Mouse (Mus musculus) stomach, embryonic 14.5 days (tissue): ENCODE data around the gene Ralgps2. TPM values are rescaled to one million over a fixed set of nuclear protein-coding genes. Genes with fewer than 3 reads are reported as not detected.
A peak's percentile ranks its signal among the peaks of the same experiment; 100 is the strongest.

Experiments used
- ATAC-seq: fragments of 200-750 bp; cut with Nextera tagmentation; 2 replicates; pipeline ENCODE4 v1.8.0; 2017; ENCODE audit warnings: low read depth, moderate TSS enrichment; ENCODE audit not compliant: insufficient number of reproducible peaks, insufficient read depth, low FRiP score
- H3K27ac ChIP-seq: fragments of 300-500 bp; sonication (generic); 2 replicates; pipeline ENCODE4 v1.5.1; 2014; ENCODE audit warnings: mild to moderate bottlenecking, low read length, moderate library complexity, mixed read lengths
- H3K27me3 ChIP-seq: fragments of 300-500 bp; sonication (generic); 2 replicates; pipeline ENCODE4 v1.6.1; 2014; ENCODE audit warnings: low read length, control low read depth, mixed read lengths; ENCODE audit not compliant: control insufficient read depth, insufficient read depth
- H3K36me3 ChIP-seq: fragments of 300-500 bp; sonication (generic); 2 replicates; pipeline ENCODE4 v1.6.1; 2014; ENCODE audit warnings: mild to moderate bottlenecking, control low read depth, low read length, moderate library complexity, mixed read lengths; ENCODE audit not compliant: control insufficient read depth, insufficient read depth
- H3K4me1 ChIP-seq: fragments of 300-500 bp; sonication (generic); 2 replicates; pipeline ENCODE4 v1.6.1; 2014; ENCODE audit warnings: low read length, control low read depth, mixed read lengths; ENCODE audit not compliant: control insufficient read depth, insufficient read depth
- H3K4me2 ChIP-seq: fragments of 300-500 bp; sonication (generic); replicated peaks from 2 replicates; pipeline ENCODE4 v1.6.1; 2014; ENCODE audit warnings: low read depth, low read length, control low read depth
- H3K4me3 ChIP-seq: fragments of 300-500 bp; sonication (generic); 2 replicates; pipeline ENCODE4 v1.5.1; 2014; ENCODE audit warnings: low read depth, low read length, control low read depth
- H3K9ac ChIP-seq: fragments of 300-500 bp; sonication (generic); replicated peaks from 2 replicates; pipeline ENCODE4 v1.6.1; 2014; ENCODE audit warnings: low read depth, mild to moderate bottlenecking, control low read depth, low read length, moderate library complexity, mixed read lengths
- H3K9me3 ChIP-seq: fragments of 300-500 bp; sonication (generic); 2 replicates; pipeline ENCODE4 v1.6.1; 2016; ENCODE audit warnings: low read depth, low read length, control low read depth; ENCODE audit not compliant: control insufficient read depth
- WGBS: fragments of 180-500 bp; shearing (Covaris S2); extraction: QIAGEN DNeasy Blood & Tissue Kit; methylation state at CpG from one replicate; pipeline ENCODE4 v1.1.7; 2014; 5-methylcytosine and 5-hydroxymethylcytosine counted together
- polyA plus RNA-seq: library from polyadenylated mRNA; unstranded; fragments of >200 nt; fragmentation: Nextera tagmentation; extraction: Ambion mirVana; gene quantifications from 2 replicates; pipeline ENCODE4 v1.2.1, GENCODE M21; 2014

Gene Ralgps2
- polyA plus RNA-seq, 1 experiment from 2014 or later: 55.1 TPM

GRCm38 (mm10) chr1:156961481-156962265 lies 22.2 kb upstream of the Ralgps2 start:
- Histone ChIP-seq H3K9ac (no peak overlapping the region), H3K27ac (no peak overlapping the region), H3K4me3 (no peak overlapping the region), H3K27me3 (no peaks in the 10 kb centered on the region), H3K4me1 (no peaks in the 10 kb centered on the region), H3K9me3 (no peaks in the 10 kb centered on the region), H3K36me3 (no peaks in the 10 kb centered on the region), H3K4me2 (no peak overlapping the region)
- no peak for ATAC-seq
- 38% methylated on average over 8 of the region's 8 CpGs for WGBS

- Histone ChIP-seq H3K36me3 (no peaks in the 10 kb centered on the region), H3K9ac (no peak overlapping the region), H3K4me1 (no peaks in the 10 kb centered on the region), H3K4me2 (no peak overlapping the region), H3K9me3 (no peaks in the 10 kb centered on the region), H3K27me3 (no peaks in the 10 kb centered on the region), H3K4me3 (no peak overlapping the region), H3K27ac (no peak overlapping the region)
- ATAC-seq: no peak
- WGBS: 55% methylated on average over 5 of the region's 5 CpGs
Measured at GRCm38 (mm10) chr1:156959004-156959403, 19.6 kb upstream of the Ralgps2 start.

GRCm38 (mm10) chr1:156957360-156957759 lies 17.9 kb upstream of the Ralgps2 start:
- Histone ChIP-seq H3K4me3 (no peak overlapping the region), H3K4me1 (0 out of 2 replicates have a peak, but pooled peaks cover 2% of the 10 kb centered on the region), H3K9ac (no peak overlapping the region), H3K27me3 (no peaks in the 10 kb centered on the region), H3K27ac (no peak overlapping the region), H3K36me3 (no peaks in the 10 kb centered on the region), H3K9me3 (no peaks in the 10 kb centered on the region), H3K4me2 (no peak overlapping the region)
- no peak for ATAC-seq
- 80% methylated on average over 3 of the region's 3 CpGs for WGBS

GRCm38 (mm10) chr1:156955926-156956760 lies 16.7 kb upstream of the Ralgps2 start:
- Histone ChIP-seq H3K36me3 (no peaks in the 10 kb centered on the region), H3K9me3 (no peaks in the 10 kb centered on the region), H3K4me2 (no peak overlapping the region), H3K27ac (no peak overlapping the region), H3K4me1 (0 out of 2 replicates have a peak, but pooled peaks cover 4% of the 10 kb centered on the region), H3K9ac (no peak overlapping the region), H3K4me3 (no peak overlapping the region), H3K27me3 (no peaks in the 10 kb centered on the region)
- no peak for ATAC-seq
- 50% methylated on average over 17 of the region's 17 CpGs for WGBS

GRCm38 (mm10) chr1:156954216-156954615 lies 14.8 kb upstream of the Ralgps2 start:
- H3K27me3 ChIP-seq: no peaks in the 10 kb centered on the region
- no peak overlapping the region for H3K27ac ChIP-seq
- no peak overlapping the region for H3K4me2 ChIP-seq
- 0 out of 2 replicates have a peak, but pooled peaks cover 4% of the 10 kb centered on the region for H3K4me1 ChIP-seq
- no peak overlapping the region for H3K9ac ChIP-seq
- H3K9me3 ChIP-seq: no peaks in the 10 kb centered on the region
- no peak overlapping the region for H3K4me3 ChIP-seq
- WGBS: 94% methylated on average over 12 of the region's 12 CpGs
- ATAC-seq: no peak
- H3K36me3 ChIP-seq: no peaks in the 10 kb centered on the region

GRCm38 (mm10) chr1:156950354-156950753 lies 10.9 kb upstream of the Ralgps2 start:
- Histone ChIP-seq H3K27ac (no peak overlapping the region), H3K36me3 (no peaks in the 10 kb centered on the region), H3K27me3 (no peaks in the 10 kb centered on the region), H3K4me3 (no peak overlapping the region), H3K9ac (no peak overlapping the region), H3K9me3 (no peaks in the 10 kb centered on the region), H3K4me1 (0 out of 2 replicates have a peak, but pooled peaks cover 4% of the 10 kb centered on the region), H3K4me2 (no peak overlapping the region)
- WGBS: 32% methylated on average over 5 of the region's 5 CpGs
- ATAC-seq: no peak

- ATAC-seq: no peak
- Histone ChIP-seq H3K27me3 (no peaks in the 10 kb centered on the region), H3K27ac (no peak overlapping the region), H3K4me2 (peak overlapping the region; percentile 84; the same call in 1 of the 2 replicates), H3K9ac (no peak overlapping the region), H3K9me3 (no peaks in the 10 kb centered on the region), H3K36me3 (no peaks in the 10 kb centered on the region), H3K4me3 (no peak overlapping the region), H3K4me1 (0 out of 2 replicates have a peak, but pooled peaks cover 2% of the 10 kb centered on the region)
- WGBS: 33% methylated on average over 7 of the region's 7 CpGs
Measured at GRCm38 (mm10) chr1:156940584-156940983, 1.2 kb upstream of the Ralgps2 start.

- Histone ChIP-seq H3K27me3 (no peaks in the 10 kb centered on the region), H3K27ac (no peak overlapping the region), H3K4me2 (peak overlapping the region; percentile 84), H3K9me3 (no peaks in the 10 kb centered on the region), H3K36me3 (no peaks in the 10 kb centered on the region), H3K9ac (no peak overlapping the region), H3K4me1 (0 out of 2 replicates have a peak, but pooled peaks cover 2% of the 10 kb centered on the region), H3K4me3 (peak overlapping the region; percentile 85)
- 5% methylated on average over 8 of the region's 8 CpGs for WGBS
- no peak for ATAC-seq
Measured at GRCm38 (mm10) chr1:156940142-156940522, 706 bp upstream of the Ralgps2 start.
